Mouse (Mus musculus): ENCODE measurements around the gene Proser2. TPM values are rescaled to one million over a fixed set of nuclear protein-coding genes. Genes with fewer than 3 reads are reported as not detected.

The Proser2 gene
- polyA plus RNA-seq, 1 experiment from 2014 or later, result 4.5 TPM

- Histone ChIP-seq H3K9me3 (replicated peaks) (no peaks in the 10 kb centered on the region), H3K27me3 (no peaks in the 10 kb centered on the region), H3K36me3 (no peaks in the 10 kb centered on the region), H3K4me1 (replicated peaks) (peaks cover 23% of the 10 kb centered on the region), H3K27ac (no peak overlapping the region), H3K9ac (no peak overlapping the region), H3K4me2 (no peak overlapping the region), H3K4me3 (replicated peaks) (no peak overlapping the region)
- WGBS (ENCODE audit: insufficient replicate concordance), result 58% methylated on average over 9 of the region's 9 CpGs
- ATAC-seq (ENCODE audit: low read depth) (no peak), DNase-seq (no peak)
These were observed 29.2 kb upstream of the Proser2 start for GRCm38 (mm10) chr2:6159219-6159618.

- no peaks in the 10 kb centered on the region for H3K9me3 ChIP-seq (replicated peaks)
- H3K27me3 ChIP-seq, result no peaks in the 10 kb centered on the region
- 68% methylated on average over 7 of the region's 7 CpGs for WGBS (ENCODE audit: insufficient replicate concordance)
- no peak overlapping the region for H3K4me2 ChIP-seq
- H3K4me3 ChIP-seq (replicated peaks), result no peak overlapping the region
- no peak overlapping the region for H3K9ac ChIP-seq
- H3K27ac ChIP-seq, result no peak overlapping the region
- H3K4me1 ChIP-seq (replicated peaks), result peaks cover 21% of the 10 kb centered on the region
- ATAC-seq (ENCODE audit: low read depth), result no peak
- DNase-seq, result no peak
- no peaks in the 10 kb centered on the region for H3K36me3 ChIP-seq
These were observed 27.6 kb upstream of the Proser2 start for GRCm38 (mm10) chr2:6157635-6158034.

- ATAC-seq (ENCODE audit: low read depth) (no peak), DNase-seq (no peak)
- Histone ChIP-seq H3K27me3 (no peaks in the 10 kb centered on the region), H3K4me3 (replicated peaks) (no peak overlapping the region), H3K9me3 (replicated peaks) (no peaks in the 10 kb centered on the region), H3K27ac (no peak overlapping the region), H3K36me3 (no peaks in the 10 kb centered on the region), H3K4me1 (replicated peaks) (peaks cover 17% of the 10 kb centered on the region), H3K9ac (no peak overlapping the region), H3K4me2 (no peak overlapping the region)
- WGBS (ENCODE audit: insufficient replicate concordance), result 59% methylated on average over 4 of the region's 4 CpGs
These were observed 27.2 kb upstream of the Proser2 start for GRCm38 (mm10) chr2:6157208-6157607.

- H3K36me3 ChIP-seq, result no peaks in the 10 kb centered on the region
- DNase-seq, result no peak
- no peak overlapping the region for H3K27ac ChIP-seq
- ATAC-seq (ENCODE audit: low read depth), result no peak
- WGBS (ENCODE audit: insufficient replicate concordance), result 81% methylated on average over 5 of the region's 5 CpGs
- H3K9ac ChIP-seq, result no peak overlapping the region
- H3K4me3 ChIP-seq (replicated peaks), result no peak overlapping the region
- no peak overlapping the region for H3K4me2 ChIP-seq
- no peaks in the 10 kb centered on the region for H3K9me3 ChIP-seq (replicated peaks)
- no peaks in the 10 kb centered on the region for H3K27me3 ChIP-seq
- no peaks in the 10 kb centered on the region for H3K4me1 ChIP-seq (replicated peaks)
These were observed 19.8 kb upstream of the Proser2 start for GRCm38 (mm10) chr2:6149801-6150200.

GRCm38 (mm10) chr2:6146901-6147300 is 16.9 kb upstream of the Proser2 start:
- WGBS (ENCODE audit: insufficient replicate concordance), result 83% methylated on average over 7 of the region's 7 CpGs
- H3K27ac ChIP-seq, result no peak overlapping the region
- no peaks in the 10 kb centered on the region for H3K9me3 ChIP-seq (replicated peaks)
- H3K9ac ChIP-seq, result no peak overlapping the region
- ATAC-seq (ENCODE audit: low read depth), result no peak
- no peak overlapping the region for H3K4me3 ChIP-seq (replicated peaks)
- H3K4me1 ChIP-seq (replicated peaks), result no peaks in the 10 kb centered on the region
- no peaks in the 10 kb centered on the region for H3K36me3 ChIP-seq
- no peaks in the 10 kb centered on the region for H3K27me3 ChIP-seq
- no peak for DNase-seq
- H3K4me2 ChIP-seq, result no peak overlapping the region

- no peaks in the 10 kb centered on the region for H3K27me3 ChIP-seq
- DNase-seq (no peak), ATAC-seq (ENCODE audit: low read depth) (no peak)
- no peak overlapping the region for H3K9ac ChIP-seq
- no peaks in the 10 kb centered on the region for H3K36me3 ChIP-seq
- H3K4me1 ChIP-seq (replicated peaks), result no peaks in the 10 kb centered on the region
- H3K27ac ChIP-seq, result no peak overlapping the region
- no peak overlapping the region for H3K4me3 ChIP-seq (replicated peaks)
- 65% methylated on average over 4 of the region's 4 CpGs for WGBS (ENCODE audit: insufficient replicate concordance)
- H3K9me3 ChIP-seq (replicated peaks), result no peaks in the 10 kb centered on the region
- no peak overlapping the region for H3K4me2 ChIP-seq
These were observed 16.2 kb upstream of the Proser2 start for GRCm38 (mm10) chr2:6146257-6146656.

GRCm38 (mm10) chr2:6145611-6146010 is 15.6 kb upstream of the Proser2 start:
- Histone ChIP-seq H3K27ac (no peak overlapping the region), H3K4me1 (replicated peaks) (no peaks in the 10 kb centered on the region), H3K4me2 (no peak overlapping the region), H3K27me3 (no peaks in the 10 kb centered on the region), H3K9me3 (replicated peaks) (no peaks in the 10 kb centered on the region), H3K9ac (no peak overlapping the region), H3K36me3 (no peaks in the 10 kb centered on the region), H3K4me3 (replicated peaks) (no peak overlapping the region)
- ATAC-seq (ENCODE audit: low read depth) (no peak), DNase-seq (no peak)
- 62% methylated on average over 10 of the region's 10 CpGs for WGBS (ENCODE audit: insufficient replicate concordance)

GRCm38 (mm10) chr2:6142915-6143654 is 13.1 kb upstream of the Proser2 start:
- 65% methylated on average over 16 of the region's 16 CpGs for WGBS (ENCODE audit: insufficient replicate concordance)
- Histone ChIP-seq H3K4me3 (replicated peaks) (no peak overlapping the region), H3K9me3 (replicated peaks) (no peaks in the 10 kb centered on the region), H3K27ac (no peak overlapping the region), H3K36me3 (no peaks in the 10 kb centered on the region), H3K27me3 (no peaks in the 10 kb centered on the region), H3K4me1 (replicated peaks) (no peaks in the 10 kb centered on the region), H3K4me2 (no peak overlapping the region), H3K9ac (no peak overlapping the region)
- ATAC-seq (ENCODE audit: low read depth) (no peak), DNase-seq (no peak)

- Histone ChIP-seq H3K4me2 (no peak overlapping the region), H3K4me1 (replicated peaks) (no peaks in the 10 kb centered on the region), H3K4me3 (replicated peaks) (no peak overlapping the region), H3K9me3 (replicated peaks) (no peaks in the 10 kb centered on the region), H3K9ac (no peak overlapping the region), H3K36me3 (no peaks in the 10 kb centered on the region), H3K27me3 (no peaks in the 10 kb centered on the region), H3K27ac (no peak overlapping the region)
- DNase-seq (no peak), ATAC-seq (ENCODE audit: low read depth) (no peak)
- WGBS (ENCODE audit: insufficient replicate concordance), result 74% methylated on average over 9 of the region's 9 CpGs
These were observed 10.7 kb upstream of the Proser2 start for GRCm38 (mm10) chr2:6140572-6141161.

GRCm38 (mm10) chr2:6133871-6134270 is 3.9 kb upstream of the Proser2 start:
- H3K27ac ChIP-seq, result no peak overlapping the region
- ATAC-seq (ENCODE audit: low read depth) (no peak), DNase-seq (no peak)
- WGBS (ENCODE audit: insufficient replicate concordance), result 83% methylated on average over 19 of the region's 19 CpGs
- H3K9me3 ChIP-seq (replicated peaks), result no peaks in the 10 kb centered on the region
- no peak overlapping the region for H3K4me3 ChIP-seq (replicated peaks)
- no peaks in the 10 kb centered on the region for H3K36me3 ChIP-seq
- H3K27me3 ChIP-seq, result peaks cover 38% of the 10 kb centered on the region
- peaks cover 11% of the 10 kb centered on the region for H3K4me1 ChIP-seq (replicated peaks)
- no peak overlapping the region for H3K4me2 ChIP-seq
- H3K9ac ChIP-seq, result no peak overlapping the region

GRCm38 (mm10) chr2:6128881-6129280 is 1.1 kb downstream of the Proser2 start:
- 47% methylated on average over 8 of the region's 8 CpGs for WGBS (ENCODE audit: insufficient replicate concordance)
- no peak for ATAC-seq (ENCODE audit: low read depth)
- H3K9ac ChIP-seq, result no peak overlapping the region
- no peak for DNase-seq
- peaks cover 56% of the 10 kb centered on the region for H3K27me3 ChIP-seq
- H3K4me1 ChIP-seq (replicated peaks), result peaks cover 20% of the 10 kb centered on the region
- no peaks in the 10 kb centered on the region for H3K9me3 ChIP-seq (replicated peaks)
- H3K4me3 ChIP-seq (replicated peaks), result peak overlapping the region; percentile 65
- no peaks in the 10 kb centered on the region for H3K36me3 ChIP-seq
- H3K27ac ChIP-seq, result no peak overlapping the region
- H3K4me2 ChIP-seq, result peak overlapping the region; percentile 79
